Mouse (Mus musculus): Measurements from ENCODE around the gene Sptb. TPM values are rescaled to one million over a fixed set of nuclear protein-coding genes. Genes with fewer than 3 reads are reported as not detected.

Sptb gene
- total RNA-seq, 2 experiments from 2014 or later: 158 to 172 TPM

DNA sequence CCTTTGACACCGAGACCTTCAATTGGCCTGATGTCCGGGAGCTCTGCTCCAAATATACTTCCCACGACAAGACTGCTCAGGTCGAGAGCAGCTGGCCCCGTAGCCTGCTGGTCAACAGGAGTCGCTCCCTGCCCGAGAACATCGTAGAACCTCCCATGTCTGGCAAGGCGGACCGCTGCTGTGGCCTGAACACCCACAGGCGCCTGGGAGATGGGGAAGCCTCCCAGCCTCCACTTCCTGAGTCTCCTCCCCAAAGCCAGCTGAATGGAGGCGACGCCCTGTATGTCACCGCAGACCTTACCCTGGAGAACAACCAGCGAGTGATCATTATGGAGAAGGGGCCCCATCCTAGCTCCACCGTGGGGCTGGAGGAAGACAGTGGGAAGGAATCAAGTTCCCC lies 132.5 kb downstream of the Sptb start:
- no peak for DNase-seq (ENCODE audit: low spot score)

GRCm38 (mm10) chr12:76576806-76577205 lies 133.5 kb downstream of the Sptb start:
- DNase-seq (ENCODE audit: low spot score): no peak

DNA sequence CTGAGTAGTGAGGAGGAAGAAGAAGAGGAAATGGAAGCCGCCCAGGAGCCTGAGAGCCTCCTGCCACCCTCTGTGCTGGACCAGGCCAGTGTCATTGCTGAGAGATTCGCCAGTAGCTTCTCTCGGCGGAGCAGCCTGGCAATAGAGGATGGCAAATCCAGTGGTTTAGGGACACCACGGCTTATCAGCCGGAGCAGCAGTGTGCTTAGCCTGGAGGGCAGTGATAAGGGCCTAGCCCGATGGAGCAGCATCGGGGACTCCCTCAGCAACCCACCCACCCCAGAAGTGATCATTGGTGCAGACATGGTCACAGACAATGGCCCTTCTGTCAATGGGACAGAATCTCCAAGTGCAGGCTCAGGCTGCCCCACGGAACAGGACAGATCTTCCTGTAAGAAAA lies 134.3 kb downstream of the Sptb start:
- DNase-seq (ENCODE audit: low spot score): no peak

GRCm38 (mm10) chr12:76574815-76575214 lies 135.5 kb downstream of the Sptb start:
- DNase-seq (ENCODE audit: low spot score): no peak

DNA sequence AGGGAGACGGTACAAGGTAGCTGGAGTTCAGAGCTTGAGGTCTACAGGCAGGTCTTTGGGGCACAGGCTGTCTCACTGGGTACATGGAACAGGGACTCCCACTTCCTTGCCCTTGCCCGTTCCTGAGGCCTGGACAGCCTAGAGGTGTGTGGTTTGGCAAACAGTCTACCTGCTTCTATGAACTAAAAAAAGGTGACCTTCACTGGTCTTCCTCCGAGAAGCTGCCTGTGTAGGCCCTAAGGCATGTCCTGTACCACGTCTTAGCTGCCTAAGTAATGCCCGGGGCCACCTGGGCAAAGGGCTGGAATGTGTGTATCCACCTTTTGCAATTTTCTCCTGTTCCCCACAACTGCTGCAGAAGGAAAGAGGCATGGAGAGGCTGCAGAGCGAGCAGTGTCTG lies 137.0 kb downstream of the Sptb start:
- DNase-seq (ENCODE audit: low spot score): no peak

GRCm38 (mm10) chr12:76572261-76573251 lies 137.8 kb downstream of the Sptb start:
- no peak for DNase-seq (ENCODE audit: low spot score)

GRCm38 (mm10) chr12:76571266-76571665 lies 139.1 kb downstream of the Sptb start:
- no peak for DNase-seq (ENCODE audit: low spot score)

DNA sequence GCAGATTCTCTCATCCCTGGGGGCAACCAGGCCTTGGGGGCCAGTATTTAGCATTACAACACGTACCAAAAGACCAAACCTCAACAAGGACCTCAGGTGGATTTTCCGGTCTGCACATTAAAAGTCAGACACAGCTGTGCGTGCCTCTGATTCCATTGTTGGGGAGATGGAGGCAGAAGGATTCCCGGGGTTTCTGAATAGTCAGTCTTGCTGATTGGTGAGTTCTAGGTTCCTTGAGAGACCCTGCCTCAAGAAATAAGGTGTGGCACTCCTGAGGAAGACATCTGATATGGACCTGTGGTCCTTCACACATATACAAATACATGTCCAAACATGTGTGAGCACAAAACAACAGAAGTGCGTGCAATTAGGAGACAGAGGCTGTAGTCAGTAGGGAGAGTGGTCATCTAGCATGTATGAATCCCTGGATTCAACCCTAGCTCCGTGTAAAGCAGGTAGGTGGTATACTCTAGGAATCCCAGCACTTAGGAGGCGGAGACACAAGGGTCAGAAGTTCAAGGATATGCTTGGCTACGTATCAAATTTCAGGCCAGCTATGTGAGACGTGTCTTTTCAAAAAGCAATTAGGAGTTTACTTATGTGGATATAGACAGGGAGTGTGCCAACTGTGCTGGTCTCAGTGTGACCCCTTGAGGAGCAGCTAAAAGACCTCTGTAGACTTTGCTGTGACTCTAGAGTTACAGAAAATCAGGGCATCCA lies 140.0 kb downstream of the Sptb start:
- no peak for DNase-seq (ENCODE audit: low spot score)

DNA sequence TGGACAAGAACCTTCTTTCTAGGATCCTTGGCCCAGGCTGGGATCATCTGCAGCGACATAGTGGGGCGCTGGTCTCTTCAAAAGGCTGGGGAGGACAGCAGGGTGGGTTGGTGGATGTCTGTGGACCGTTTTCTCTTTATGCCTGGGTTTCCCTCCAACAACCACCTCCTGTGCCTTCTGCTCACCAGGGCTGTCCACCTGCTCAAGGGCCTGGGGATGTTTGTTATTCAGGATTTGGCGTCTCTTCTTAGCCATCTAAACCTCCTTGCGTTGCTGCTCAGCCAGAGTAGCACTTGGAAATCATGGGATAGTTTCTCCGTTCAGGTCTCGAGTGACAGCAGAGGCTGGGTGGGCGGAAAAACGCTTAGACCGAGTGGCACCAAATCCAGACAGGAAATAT lies 144.1 kb downstream of the Sptb start:
- DNase-seq (ENCODE audit: low spot score): no peak

- DNase-seq (ENCODE audit: low spot score): no peak
Observed at GRCm38 (mm10) chr12:76562196-76562595, 148.2 kb downstream of the Sptb start.

- no peak for DNase-seq (ENCODE audit: low spot score)
Observed at GRCm38 (mm10) chr12:76558206-76558605, 152.1 kb downstream of the Sptb start.

- DNase-seq (ENCODE audit: low spot score): no peak
Observed at GRCm38 (mm10) chr12:76556745-76557389, 153.5 kb downstream of the Sptb start.

GRCm38 (mm10) chr12:76556187-76556586 lies 154.2 kb downstream of the Sptb start:
- no peak for DNase-seq (ENCODE audit: low spot score)

GRCm38 (mm10) chr12:76554871-76555386 lies 155.4 kb downstream of the Sptb start:
- DNase-seq (ENCODE audit: low spot score): no peak

GRCm38 (mm10) chr12:76554392-76554791 lies 156.0 kb downstream of the Sptb start:
- DNase-seq (ENCODE audit: low spot score): no peak

DNA sequence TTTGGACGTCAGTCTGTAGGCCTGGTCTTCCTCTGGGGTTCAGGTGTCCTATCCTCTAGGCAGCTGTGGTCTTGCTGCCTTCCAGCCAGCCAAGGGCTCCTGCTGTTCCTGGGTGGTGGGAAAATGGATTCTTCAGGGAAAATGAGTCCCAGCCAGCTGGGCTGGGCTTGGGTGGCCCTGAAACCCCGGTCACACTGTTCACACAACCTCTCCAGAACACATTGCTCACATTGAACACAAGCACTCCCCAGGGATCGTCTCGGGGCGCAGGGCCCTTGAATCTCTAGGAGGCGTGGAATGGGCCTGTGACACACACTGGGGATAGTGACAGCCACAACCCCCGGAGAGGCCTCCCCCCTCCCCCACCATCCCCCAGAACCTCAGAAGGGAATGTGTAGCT lies 156.4 kb downstream of the Sptb start:
- peak; percentile 51 for DNase-seq (ENCODE audit: low spot score)

GRCm38 (mm10) chr12:76552958-76553357 lies 157.4 kb downstream of the Sptb start:
- DNase-seq (ENCODE audit: low spot score): no peak

DNA sequence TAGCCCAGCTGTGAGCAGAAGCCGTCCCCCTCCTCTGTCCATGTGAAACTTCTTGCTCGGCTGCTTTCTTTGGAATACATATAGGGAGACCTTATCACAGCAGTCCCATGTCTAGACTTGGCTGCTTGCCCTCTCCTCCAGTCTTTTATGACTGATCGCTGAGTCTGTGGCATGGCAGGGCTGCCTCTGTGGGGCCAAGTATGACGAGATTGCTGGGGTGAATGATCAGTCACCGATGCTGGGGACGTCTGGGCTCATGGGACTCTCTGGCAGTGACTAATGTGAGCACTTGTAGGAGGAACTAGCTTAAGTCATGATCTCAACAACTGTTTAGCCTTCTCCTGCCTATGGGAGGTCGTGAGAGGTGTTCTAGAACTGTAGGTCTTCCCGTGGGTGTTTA lies 158.0 kb downstream of the Sptb start:
- no peak for DNase-seq (ENCODE audit: low spot score)

DNA sequence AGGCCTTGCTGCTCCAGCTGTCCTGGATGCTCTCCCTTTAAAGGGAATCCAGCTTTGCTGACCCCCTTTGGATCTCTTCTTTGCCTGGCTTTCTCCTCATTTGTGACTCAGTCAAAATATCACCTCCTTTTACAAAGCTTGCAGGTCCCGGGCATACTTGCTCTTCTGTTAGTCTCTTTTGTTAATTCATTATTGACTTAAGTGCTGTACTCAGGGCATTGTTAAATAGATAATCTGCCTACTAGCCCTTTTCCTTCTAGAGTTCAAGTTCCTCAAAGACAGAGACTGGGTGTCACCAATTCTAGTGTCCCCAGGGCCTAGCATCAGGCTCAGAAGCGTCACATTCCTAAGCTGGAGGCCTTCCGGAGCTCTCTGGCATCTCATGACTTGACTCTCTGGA lies 161.1 kb downstream of the Sptb start:
- no peak for DNase-seq (ENCODE audit: low spot score)

DNA sequence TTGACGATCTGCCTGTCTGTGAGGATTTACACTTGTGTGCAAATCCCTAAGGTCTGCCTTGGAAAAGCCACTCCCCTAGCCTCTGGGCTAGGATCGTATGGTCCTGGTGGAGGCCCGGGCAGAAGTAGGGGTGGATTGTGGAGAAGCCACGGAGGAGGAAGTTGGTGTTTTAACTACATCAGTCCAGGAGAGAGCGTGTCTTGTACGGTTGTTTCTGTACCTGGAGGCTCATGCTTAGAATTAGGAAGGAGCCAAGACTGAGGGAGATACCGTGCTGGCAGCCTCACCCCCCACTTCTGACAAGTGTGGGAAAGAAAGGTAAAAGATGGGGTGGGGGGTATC lies 162.3 kb downstream of the Sptb start:
- no peak for DNase-seq (ENCODE audit: low spot score)

DNA sequence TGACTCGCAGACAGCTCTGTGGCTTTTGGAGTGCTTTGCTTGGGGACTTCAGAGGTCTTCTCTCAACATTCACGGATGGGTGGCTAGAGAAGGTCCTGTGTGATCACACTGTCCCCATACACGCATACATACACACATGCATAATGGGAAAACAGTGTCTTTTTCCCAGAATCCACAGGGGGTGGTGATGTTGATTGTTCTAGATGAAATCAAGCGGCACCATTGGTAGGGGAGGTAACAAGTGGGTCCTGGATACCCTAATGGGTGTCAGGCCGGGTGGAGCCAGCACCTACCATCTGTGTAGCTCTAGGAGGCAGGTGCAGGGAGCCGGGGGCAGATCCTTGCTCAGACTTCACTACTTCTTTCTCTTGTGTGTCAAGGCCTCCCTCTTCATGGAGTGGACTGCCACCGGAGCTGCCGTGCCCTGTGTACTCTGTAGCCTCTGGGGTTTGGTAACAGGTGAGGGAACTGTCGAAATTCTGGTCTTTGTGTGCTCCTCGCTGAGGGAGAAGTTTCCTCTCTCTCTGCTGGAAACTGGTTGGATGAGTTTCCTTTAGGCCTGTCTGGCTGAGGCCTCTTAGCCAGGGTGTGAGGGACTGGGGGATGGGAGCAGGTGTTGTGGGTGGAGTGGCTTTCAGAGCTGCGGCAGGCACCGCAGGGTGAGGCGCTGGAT lies 162.8 kb downstream of the Sptb start:
- DNase-seq (ENCODE audit: low spot score): no peak

Data from gastrocnemius, adult 18-20 months (tissue).